Mouse (Mus musculus) adrenal gland, adult 8-10 months (tissue): Measurements from ENCODE around the gene Cd68. TPM values are rescaled to one million over a fixed set of nuclear protein-coding genes. Genes with fewer than 3 reads are reported as not detected.
A peak's percentile ranks its signal among the peaks of the same experiment; 100 is the strongest.
"Not testable (repeated sequence)": the region's sequence is repeated elsewhere in the genome, so short reads cannot be mapped to it uniquely, and the experiment has no call there.

ENCODE experiments used
- DNase-seq: peaks from one replicate; pipeline ENCODE4 v3.0.0; 2022
- total RNA-seq, 4 experiments: library from RNA; stranded (reverse); gene quantifications; 2 replicates each; pipeline ENCODE4 v1.2.4; 2022

Cd68 gene
- total RNA-seq, result 10 to 100 TPM; 17.9 to 43.8 (median 30.0) TPM

- no peak for DNase-seq
These were observed at the start of gene Cd68 for GRCm38 (mm10) chr11:69665961-69666664. Gene Cd68, minus strand, starts transcription at chr11:69666153.

GRCm38 (mm10) chr11:69715482-69715881 is 49.5 kb upstream of the Cd68 start:
- DNase-seq, result peak; percentile 47

- no peak for DNase-seq
These were observed 48.8 kb upstream of the Cd68 start for GRCm38 (mm10) chr11:69714636-69715329.

GRCm38 (mm10) chr11:69712954-69713672 is 47.2 kb upstream of the Cd68 start:
- DNase-seq, result no peak

- DNase-seq, result no peak
These were observed 45.1 kb upstream of the Cd68 start for GRCm38 (mm10) chr11:69711082-69711481.

- no peak for DNase-seq
These were observed 44.5 kb upstream of the Cd68 start for GRCm38 (mm10) chr11:69710470-69710869.

- DNase-seq, result no peak
These were observed 43.8 kb upstream of the Cd68 start for GRCm38 (mm10) chr11:69709554-69710446.

GRCm38 (mm10) chr11:69708614-69709265 is 42.8 kb upstream of the Cd68 start:
- DNase-seq, result no peak

GRCm38 (mm10) chr11:69707873-69708381 is 42.0 kb upstream of the Cd68 start:
- no peak for DNase-seq

GRCm38 (mm10) chr11:69707480-69707847 is 41.5 kb upstream of the Cd68 start:
- DNase-seq, result no peak

- DNase-seq, result peak; percentile 89
These were observed 41.0 kb upstream of the Cd68 start for GRCm38 (mm10) chr11:69706775-69707479.

GRCm38 (mm10) chr11:69704613-69705010 is 38.7 kb upstream of the Cd68 start:
- no peak for DNase-seq

GRCm38 (mm10) chr11:69703814-69704612 is 38.1 kb upstream of the Cd68 start:
- DNase-seq, result no peak

- not testable (repeated sequence) for DNase-seq
These were observed 37.4 kb upstream of the Cd68 start for GRCm38 (mm10) chr11:69703381-69703780.

- DNase-seq, result not testable (repeated sequence)
These were observed 36.9 kb upstream of the Cd68 start for GRCm38 (mm10) chr11:69702886-69703285.

GRCm38 (mm10) chr11:69699595-69699994 is 33.6 kb upstream of the Cd68 start:
- no peak for DNase-seq

- no peak for DNase-seq
These were observed 32.6 kb upstream of the Cd68 start for GRCm38 (mm10) chr11:69698574-69698973.

GRCm38 (mm10) chr11:69697396-69697795 is 31.4 kb upstream of the Cd68 start:
- no peak for DNase-seq

GRCm38 (mm10) chr11:69695361-69696181 is 29.6 kb upstream of the Cd68 start, which contains the start of the genes Tnfsf12 and Tnfsfm13:
Gene Tnfsf12, minus strand, starts transcription at chr11:69695849.
Gene Tnfsfm13, minus strand, starts transcription at chr11:69696098.
- peak; percentile 72 for DNase-seq
